Mouse (Mus musculus): ENCODE measurements at regions not wholly inside any gene's neighbourhood (a gene's known extent, or its start where the extent isn't known, plus 50 kb on each side); places are given as distances from the start of the nearest gene placed in this dataset.

GRCm38 (mm10) chr13:102132696-102133095 lies 364.7 kb upstream of the Pik3r1 start:
- Histone ChIP-seq H3K36me3 (replicated peaks; ENCODE audit: insufficient read depth, low read length) (no peaks in the 10 kb centered on the region), H3K27ac (ENCODE audit: low read depth) (no peak overlapping the region), H3K9ac (replicated peaks) (no peak overlapping the region), H3K4me3 (ENCODE audit: low read depth, low read length) (no peak overlapping the region), H3K27me3 (ENCODE audit: insufficient read depth, low read length) (no peaks in the 10 kb centered on the region), H3K4me1 (ENCODE audit: insufficient read depth) (no peaks in the 10 kb centered on the region), H3K4me2 (ENCODE audit: low read depth, low read length) (no peak overlapping the region), H3K9me3 (ENCODE audit: low read length) (no peaks in the 10 kb centered on the region)
- TF ChIP-seq EP300 (IDR thresholded peaks at IDR 0.05; ENCODE audit: low read depth) (no peak), CTCF (IDR thresholded peaks at IDR 0.05; ENCODE audit: low read depth) (no peak)
- 62% methylated on average over 2 of the region's 2 CpGs for WGBS (ENCODE audit: insufficient replicate concordance)
- DNase-seq = no peak
- no peak for ATAC-seq

- no peak for ATAC-seq
- Histone ChIP-seq H3K4me1 (ENCODE audit: insufficient read depth) (no peaks in the 10 kb centered on the region), H3K27ac (ENCODE audit: low read depth) (no peak overlapping the region), H3K36me3 (replicated peaks; ENCODE audit: insufficient read depth, low read length) (no peaks in the 10 kb centered on the region), H3K9ac (replicated peaks) (no peak overlapping the region), H3K4me2 (ENCODE audit: low read depth, low read length) (no peak overlapping the region), H3K9me3 (ENCODE audit: low read length) (no peaks in the 10 kb centered on the region), H3K27me3 (ENCODE audit: insufficient read depth, low read length) (no peaks in the 10 kb centered on the region), H3K4me3 (ENCODE audit: low read depth, low read length) (no peak overlapping the region)
- DNase-seq = no peak
- TF ChIP-seq CTCF (IDR thresholded peaks at IDR 0.05; ENCODE audit: low read depth) = no peak
- no peak for TF ChIP-seq EP300 (IDR thresholded peaks at IDR 0.05; ENCODE audit: low read depth)
Measured at GRCm38 (mm10) chr13:102135210-102135609, 367.2 kb upstream of the Pik3r1 start.

GRCm38 (mm10) chr13:102142986-102143385 lies 375.0 kb upstream of the Pik3r1 start:
- TF ChIP-seq CTCF (IDR thresholded peaks at IDR 0.05; ENCODE audit: low read depth) = no peak
- TF ChIP-seq EP300 (IDR thresholded peaks at IDR 0.05; ENCODE audit: low read depth) = no peak
- DNase-seq (no peak), ATAC-seq (no peak)
- Histone ChIP-seq H3K4me3 (ENCODE audit: low read depth, low read length) (no peak overlapping the region), H3K27ac (ENCODE audit: low read depth) (no peak overlapping the region), H3K4me1 (ENCODE audit: insufficient read depth) (no peaks in the 10 kb centered on the region), H3K9me3 (ENCODE audit: low read length) (no peaks in the 10 kb centered on the region), H3K36me3 (replicated peaks; ENCODE audit: insufficient read depth, low read length) (no peaks in the 10 kb centered on the region), H3K27me3 (ENCODE audit: insufficient read depth, low read length) (no peaks in the 10 kb centered on the region), H3K4me2 (ENCODE audit: low read depth, low read length) (no peak overlapping the region), H3K9ac (replicated peaks) (no peak overlapping the region)
- 85% methylated on average over 7 of the region's 7 CpGs for WGBS (ENCODE audit: insufficient replicate concordance)

- Histone ChIP-seq H3K27me3 (ENCODE audit: insufficient read depth, low read length) (no peaks in the 10 kb centered on the region), H3K9ac (replicated peaks) (no peak overlapping the region), H3K4me3 (ENCODE audit: low read depth, low read length) (no peak overlapping the region), H3K27ac (ENCODE audit: low read depth) (no peak overlapping the region), H3K4me1 (ENCODE audit: insufficient read depth) (no peaks in the 10 kb centered on the region), H3K36me3 (replicated peaks; ENCODE audit: insufficient read depth, low read length) (no peaks in the 10 kb centered on the region), H3K9me3 (ENCODE audit: low read length) (no peaks in the 10 kb centered on the region), H3K4me2 (ENCODE audit: low read depth, low read length) (no peak overlapping the region)
- TF ChIP-seq EP300 (IDR thresholded peaks at IDR 0.05; ENCODE audit: low read depth) (no peak), CTCF (IDR thresholded peaks at IDR 0.05; ENCODE audit: low read depth) (no peak)
- ATAC-seq = no peak
- no peak for DNase-seq
- 50% methylated on average over 2 of the region's 2 CpGs for WGBS (ENCODE audit: insufficient replicate concordance)
Measured at GRCm38 (mm10) chr13:102143848-102144247, 375.8 kb upstream of the Pik3r1 start.

- no peak overlapping the region for H3K27ac ChIP-seq (ENCODE audit: low read depth)
- 86% methylated on average over 2 of the region's 2 CpGs for WGBS (ENCODE audit: insufficient replicate concordance)
- no peak overlapping the region for H3K4me3 ChIP-seq (ENCODE audit: low read depth, low read length)
- DNase-seq (no peak), ATAC-seq (no peak)
- TF ChIP-seq CTCF (IDR thresholded peaks at IDR 0.05; ENCODE audit: low read depth) (no peak), EP300 (IDR thresholded peaks at IDR 0.05; ENCODE audit: low read depth) (no peak)
- no peaks in the 10 kb centered on the region for H3K4me1 ChIP-seq (ENCODE audit: insufficient read depth)
- H3K27me3 ChIP-seq (ENCODE audit: insufficient read depth, low read length) = no peaks in the 10 kb centered on the region
- H3K9me3 ChIP-seq (ENCODE audit: low read length) = no peaks in the 10 kb centered on the region
- no peak overlapping the region for H3K9ac ChIP-seq (replicated peaks)
- no peaks in the 10 kb centered on the region for H3K36me3 ChIP-seq (replicated peaks; ENCODE audit: insufficient read depth, low read length)
- H3K4me2 ChIP-seq (ENCODE audit: low read depth, low read length) = no peak overlapping the region
Measured at GRCm38 (mm10) chr13:102148039-102148438, 380.0 kb upstream of the Pik3r1 start.

DNA sequence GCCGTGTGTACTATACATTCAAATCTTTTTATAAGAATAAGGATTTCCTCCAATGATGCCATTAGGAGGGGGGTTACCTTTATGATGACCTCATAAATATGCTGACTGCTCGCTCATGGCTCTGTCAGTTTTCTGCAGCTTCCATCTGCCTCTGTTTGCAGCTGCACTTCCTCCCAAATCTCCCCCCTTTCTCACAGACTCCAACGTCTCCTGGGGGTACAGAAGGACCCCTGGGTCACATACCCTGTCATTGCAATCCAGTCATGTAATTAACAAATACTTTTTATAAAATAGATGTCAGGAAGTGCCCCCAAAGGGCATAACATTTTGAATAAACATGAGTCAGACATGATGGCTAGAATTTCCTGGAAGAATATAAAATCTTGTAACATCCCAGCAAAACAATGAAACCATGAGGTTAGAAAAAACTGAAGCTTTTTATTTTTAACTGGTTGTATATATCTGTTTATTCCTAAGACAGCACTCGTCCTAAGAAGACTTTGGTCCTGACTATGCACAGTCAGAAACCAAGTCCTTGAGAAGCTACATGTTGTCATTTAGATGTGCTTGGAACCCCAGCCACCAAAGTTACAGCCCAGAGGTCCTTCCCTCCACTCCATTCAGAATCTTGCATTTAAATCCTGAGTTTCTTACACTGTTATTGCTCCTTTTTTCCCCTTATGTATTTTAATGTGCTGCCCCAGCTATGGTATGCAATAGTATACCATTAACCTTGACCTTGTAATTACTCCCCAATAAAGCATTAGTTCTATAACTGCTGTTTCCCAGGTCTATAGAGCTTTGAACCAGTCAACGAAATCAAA lies 386.0 kb upstream of the Pik3r1 start:
- Histone ChIP-seq H3K4me2 (ENCODE audit: low read depth, low read length) (no peak overlapping the region), H3K9me3 (ENCODE audit: low read length) (no peaks in the 10 kb centered on the region), H3K27ac (ENCODE audit: low read depth) (no peak overlapping the region), H3K4me1 (ENCODE audit: insufficient read depth) (no peaks in the 10 kb centered on the region), H3K27me3 (ENCODE audit: insufficient read depth, low read length) (no peaks in the 10 kb centered on the region), H3K4me3 (ENCODE audit: low read depth, low read length) (no peak overlapping the region), H3K9ac (replicated peaks) (no peak overlapping the region), H3K36me3 (replicated peaks; ENCODE audit: insufficient read depth, low read length) (no peaks in the 10 kb centered on the region)
- ATAC-seq = no peak
- 51% methylated on average over 5 of the region's 5 CpGs for WGBS (ENCODE audit: insufficient replicate concordance)
- TF ChIP-seq CTCF (IDR thresholded peaks at IDR 0.05; ENCODE audit: low read depth) (no peak), EP300 (IDR thresholded peaks at IDR 0.05; ENCODE audit: low read depth) (no peak)
- DNase-seq = no peak

DNA sequence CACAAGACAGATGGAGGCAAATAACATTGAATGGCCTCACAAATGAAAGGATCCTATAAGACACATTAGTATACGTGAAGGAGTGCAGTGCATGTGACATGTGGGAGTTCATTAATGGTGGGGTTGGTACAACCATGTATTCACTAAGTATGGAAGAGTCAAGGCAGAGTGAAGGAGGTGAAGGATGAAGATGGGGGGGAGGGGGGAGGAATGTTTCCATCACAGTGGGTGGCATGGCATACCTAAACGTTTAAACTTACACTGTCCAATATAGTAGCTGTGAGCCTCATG lies 386.5 kb upstream of the Pik3r1 start:
- 57% methylated on average over 2 of the region's 2 CpGs for WGBS (ENCODE audit: insufficient replicate concordance)
- DNase-seq (no peak), ATAC-seq (no peak)
- no peaks in the 10 kb centered on the region for H3K36me3 ChIP-seq (replicated peaks; ENCODE audit: insufficient read depth, low read length)
- H3K9me3 ChIP-seq (ENCODE audit: low read length) = no peaks in the 10 kb centered on the region
- H3K4me3 ChIP-seq (ENCODE audit: low read depth, low read length) = no peak overlapping the region
- no peak overlapping the region for H3K27ac ChIP-seq (ENCODE audit: low read depth)
- H3K27me3 ChIP-seq (ENCODE audit: insufficient read depth, low read length) = no peaks in the 10 kb centered on the region
- no peak overlapping the region for H3K9ac ChIP-seq (replicated peaks)
- no peaks in the 10 kb centered on the region for H3K4me1 ChIP-seq (ENCODE audit: insufficient read depth)
- H3K4me2 ChIP-seq (ENCODE audit: low read depth, low read length) = no peak overlapping the region
- TF ChIP-seq CTCF (IDR thresholded peaks at IDR 0.05; ENCODE audit: low read depth) (no peak), EP300 (IDR thresholded peaks at IDR 0.05; ENCODE audit: low read depth) (no peak)

All from liver, postnatal 0 days (tissue).